Mouse (Mus musculus) testis, adult 2 months (tissue): Measurements from ENCODE around the gene Nup133. TPM values are rescaled to one million over a fixed set of nuclear protein-coding genes. Genes with fewer than 3 reads are reported as not detected.

ENCODE experiments used
- H3K27ac ChIP-seq: fragments of 200-500 bp; 2 replicates; pipeline ENCODE4 v1.5.1; 2012; ENCODE audit warnings: low read depth, low read length; ENCODE audit not compliant: control insufficient read depth, insufficient read depth
- H3K27me3 ChIP-seq: fragments of 200-500 bp; 2 replicates; pipeline ENCODE4 v1.6.1; 2012; ENCODE audit warnings: mild to moderate bottlenecking, low read length, moderate library complexity; ENCODE audit not compliant: control insufficient read depth, insufficient read depth
- H3K36me3 ChIP-seq: fragments of 200-500 bp; 2 replicates; pipeline ENCODE4 v1.6.1; 2012; ENCODE audit warnings: mild to moderate bottlenecking, low read length; ENCODE audit not compliant: control insufficient read depth, insufficient read depth
- H3K4me1 ChIP-seq: fragments of 200-500 bp; 2 replicates; pipeline ENCODE4 v1.6.1; 2012; ENCODE audit warnings: low read length; ENCODE audit not compliant: control insufficient read depth, insufficient read depth
- H3K4me3 ChIP-seq: fragments of 200-500 bp; 2 replicates; pipeline ENCODE4 v1.5.1; 2012; ENCODE audit warnings: low read depth, mild to moderate bottlenecking, low read length, moderate library complexity, mixed read lengths; ENCODE audit not compliant: control insufficient read depth
- CTCF ChIP-seq: fragments of 200-500 bp; IDR thresholded peaks from 2 replicates; pipeline ENCODE4 v1.5.1; 2012; ENCODE audit warnings: low read depth, mild to moderate bottlenecking, inconsistent platforms, low read length, moderate library complexity; ENCODE audit not compliant: control insufficient read depth, insufficient read depth, insufficient replicate concordance
- POLR2A ChIP-seq: fragments of 200-500 bp; IDR thresholded peaks from 2 replicates; pipeline ENCODE4 v1.6.1; 2012; ENCODE audit warnings: low read depth, mild to moderate bottlenecking, inconsistent platforms, low read length, moderate library complexity; ENCODE audit not compliant: control insufficient read depth
- polyA plus RNA-seq: library from polyadenylated mRNA; depleted of rRNA; stranded (reverse); fragments of >200 nt; gene quantifications from 2 replicates; pipeline ENCODE4 v1.2.3, GENCODE M21; 2012

Gene Nup133
- polyA plus RNA-seq, 1 experiment = 24.6 TPM

GRCm38 (mm10) chr8:123895230-123895629 lies 53.8 kb downstream of the Nup133 start:
- Histone ChIP-seq H3K4me1 (peaks cover 6% of the 10 kb centered on the region; the same call in 1 of the 2 replicates), H3K36me3 (no peaks in the 10 kb centered on the region), H3K27me3 (no peaks in the 10 kb centered on the region), H3K4me3 (no peak overlapping the region), H3K27ac (no peak overlapping the region)
- TF ChIP-seq POLR2A = no peak
- TF ChIP-seq CTCF = no peak

GRCm38 (mm10) chr8:123894502-123895097 lies 54.5 kb downstream of the Nup133 start, which contains the start of gene Acta1:
TSS of gene Acta1 (minus strand) at chr8:123894751.
- TF ChIP-seq CTCF (no peak), POLR2A (no peak)
- Histone ChIP-seq H3K27me3 (no peaks in the 10 kb centered on the region), H3K4me1 (peaks cover 6% of the 10 kb centered on the region; the same call in 1 of the 2 replicates), H3K36me3 (no peaks in the 10 kb centered on the region), H3K27ac (no peak within 1 kb of the TSS), H3K4me3 (no peak within 1 kb of the TSS)

- Histone ChIP-seq H3K4me3 (no peak overlapping the region), H3K27me3 (no peaks in the 10 kb centered on the region)
- TF ChIP-seq POLR2A = no peak
- TF ChIP-seq CTCF = no peak
These were observed 55.7 kb downstream of the Nup133 start for GRCm38 (mm10) chr8:123893413-123893812.

GRCm38 (mm10) chr8:123892586-123893155 lies 56.4 kb downstream of the Nup133 start:
- Histone ChIP-seq H3K27ac (no peak overlapping the region), H3K27me3 (no peaks in the 10 kb centered on the region), H3K4me1 (peaks cover 6% of the 10 kb centered on the region; the same call in 1 of the 2 replicates), H3K4me3 (no peak overlapping the region), H3K36me3 (no peaks in the 10 kb centered on the region)
- TF ChIP-seq CTCF (no peak), POLR2A (no peak)

More at GRCm38 (mm10) chr8:123893413-123893812, 55.7 kb downstream of the Nup133 start:
- no peak overlapping the region for H3K27ac ChIP-seq
- H3K4me1 ChIP-seq = peaks cover 6% of the 10 kb centered on the region; the same call in 1 of the 2 replicates
- H3K36me3 ChIP-seq = no peaks in the 10 kb centered on the region

GRCm38 (mm10) chr8:123891883-123892585 lies 57.0 kb downstream of the Nup133 start:
- Histone ChIP-seq H3K36me3 (no peaks in the 10 kb centered on the region), H3K27ac (no peak overlapping the region), H3K4me1 (peaks cover 6% of the 10 kb centered on the region; the same call in 1 of the 2 replicates), H3K4me3 (no peak overlapping the region), H3K27me3 (no peaks in the 10 kb centered on the region)
- TF ChIP-seq CTCF (no peak), POLR2A (no peak)

- H3K27me3 ChIP-seq = no peaks in the 10 kb centered on the region
- H3K4me3 ChIP-seq = no peak overlapping the region
- no peaks in the 10 kb centered on the region for H3K36me3 ChIP-seq
- no peak overlapping the region for H3K27ac ChIP-seq
- peaks cover 6% of the 10 kb centered on the region; the same call in 1 of the 2 replicates for H3K4me1 ChIP-seq
- no peak for TF ChIP-seq CTCF
- no peak for TF ChIP-seq POLR2A
These were observed 57.8 kb downstream of the Nup133 start for GRCm38 (mm10) chr8:123891271-123891670.

GRCm38 (mm10) chr8:123889797-123890196 lies 59.3 kb downstream of the Nup133 start:
- H3K4me3 ChIP-seq = no peak overlapping the region
- TF ChIP-seq CTCF = no peak
- TF ChIP-seq POLR2A = no peak
- no peaks in the 10 kb centered on the region for H3K36me3 ChIP-seq
- H3K27me3 ChIP-seq = no peaks in the 10 kb centered on the region
- peaks cover 6% of the 10 kb centered on the region; the same call in 1 of the 2 replicates for H3K4me1 ChIP-seq
- no peak overlapping the region for H3K27ac ChIP-seq
